Comparison of ENCODE assay signal across 17 mouse cellular contexts in genomic region chr7:109522084-109522483, GRCm38 (mm10). TPM values are rescaled to one million over a fixed set of nuclear protein-coding genes. Genes with fewer than 3 reads are reported as not detected.
DNase-seq lines count a peak whose midpoint lies in the region; ATAC-seq lines count a peak whose summit lies in the region.
"Had no signal": no experiment of that assay in that cellular context is flagged by ENCODE, and none has a peak within 500 bp of the region (broad histone marks: within the 10 kb centered on the region; RNA-seq: fewer than 3 reads in every experiment).

No protein-coding gene starts in this region.

- peak overlapping the region; percentile 30; the same call in 1 of the 2 replicates for H3K9ac ChIP-seq in heart, embryonic 13.5 days
- peak overlapping the region; percentile 32; the same call in 1 of the 2 replicates for H3K9ac ChIP-seq in midbrain, embryonic 14.5 days (replicated peaks; ENCODE audit: low read length)
- H3K9ac ChIP-seq in midbrain, embryonic 11.5 days (ENCODE audit: low read length) = no peak overlapping the region
- peak overlapping the region; percentile 98 for H3K9ac ChIP-seq in liver, embryonic 12.5 days
- no peak overlapping the region for H3K9ac ChIP-seq in neural tube, embryonic 15.5 days (replicated peaks)
- H3K9ac ChIP-seq: limb, embryonic 12.5 days had no signal

- H3K9me3 ChIP-seq in heart, embryonic 13.5 days = no peaks in the 10 kb centered on the region
- H3K9me3 ChIP-seq in midbrain, embryonic 14.5 days (ENCODE audit: control insufficient read depth, low read length) = no peaks in the 10 kb centered on the region
- H3K9me3 ChIP-seq in midbrain, embryonic 11.5 days (ENCODE audit: control insufficient read depth, low read length) = no peaks in the 10 kb centered on the region
- no peaks in the 10 kb centered on the region for H3K9me3 ChIP-seq in liver, embryonic 12.5 days (replicated peaks)
- no peaks in the 10 kb centered on the region for H3K9me3 ChIP-seq in neural tube, embryonic 15.5 days (replicated peaks)
- H3K9me3 ChIP-seq: limb, embryonic 12.5 days; midbrain, embryonic 10.5 days had no signal

- no peak for DNase-seq in heart, postnatal 4 days
- DNase-seq in midbrain, embryonic 14.5 days = no peak
- DNase-seq in midbrain, embryonic 11.5 days (ENCODE audit: low spot score, missing footprints) = no peak
- no peak for DNase-seq in thymus, adult 18-20 months
- no peak for DNase-seq in right cerebral cortex, postnatal 14 days
- DNase-seq: cerebellum, postnatal 10 days; gastrocnemius, postnatal 10 days; heart, adult 2 months; kidney, adult 11 months; kidney, postnatal 14 days; thymus, postnatal 4 days had no signal

- 75% methylated on average over 5 of the region's 5 CpGs for WGBS in heart, embryonic 13.5 days
- WGBS in midbrain, embryonic 14.5 days = 80% methylated on average over 5 of the region's 5 CpGs
- 80% methylated on average over 5 of the region's 5 CpGs for WGBS in midbrain, embryonic 11.5 days
- WGBS in liver, embryonic 12.5 days (ENCODE audit: insufficient replicate concordance) = 60% methylated on average over 5 of the region's 5 CpGs
- WGBS in neural tube, embryonic 15.5 days = 84% methylated on average over 5 of the region's 5 CpGs

- peaks cover 73% of the 10 kb centered on the region for H3K36me3 ChIP-seq in heart, embryonic 13.5 days
- peaks cover 60% of the 10 kb centered on the region for H3K36me3 ChIP-seq in midbrain, embryonic 14.5 days (ENCODE audit: control insufficient read depth, insufficient read depth, low read length)
- peaks cover 26% of the 10 kb centered on the region for H3K36me3 ChIP-seq in midbrain, embryonic 11.5 days (ENCODE audit: control insufficient read depth, insufficient read depth, low read length)
- peaks cover 75% of the 10 kb centered on the region for H3K36me3 ChIP-seq in liver, embryonic 12.5 days
- peaks cover 59% of the 10 kb centered on the region for H3K36me3 ChIP-seq in neural tube, embryonic 15.5 days

- no peak for ATAC-seq in heart, embryonic 13.5 days (ENCODE audit: extremely low read depth, insufficient number of reproducible peaks, low FRiP score, low TSS enrichment)
- ATAC-seq in midbrain, embryonic 14.5 days (ENCODE audit: low FRiP score, low TSS enrichment) = no peak
- ATAC-seq in midbrain, embryonic 11.5 days (ENCODE audit: low FRiP score) = no peak
- ATAC-seq in liver, embryonic 12.5 days = no peak
- ATAC-seq in neural tube, embryonic 15.5 days (ENCODE audit: low FRiP score) = no peak

- no peaks in the 10 kb centered on the region for H3K27me3 ChIP-seq in heart, embryonic 13.5 days (replicated peaks)
- H3K27me3 ChIP-seq in midbrain, embryonic 14.5 days (ENCODE audit: control insufficient read depth, insufficient read depth, low read length) = no peaks in the 10 kb centered on the region
- H3K27me3 ChIP-seq in midbrain, embryonic 11.5 days (ENCODE audit: control insufficient read depth, insufficient read depth, low read length) = no peaks in the 10 kb centered on the region
- no peaks in the 10 kb centered on the region for H3K27me3 ChIP-seq in liver, embryonic 12.5 days (replicated peaks)
- H3K27me3 ChIP-seq in neural tube, embryonic 15.5 days (replicated peaks) = no peaks in the 10 kb centered on the region
- H3K27me3 ChIP-seq: limb, embryonic 12.5 days had no signal

- H3K4me2 ChIP-seq in heart, embryonic 13.5 days = no peak overlapping the region
- H3K4me2 ChIP-seq in midbrain, embryonic 14.5 days (ENCODE audit: low read length) = no peak overlapping the region
- no peak overlapping the region for H3K4me2 ChIP-seq in midbrain, embryonic 11.5 days
- H3K4me2 ChIP-seq in liver, embryonic 12.5 days = peak overlapping the region; percentile 90
- no peak overlapping the region for H3K4me2 ChIP-seq in neural tube, embryonic 15.5 days

- H3K4me3 ChIP-seq in heart, embryonic 13.5 days = no peak overlapping the region
- H3K4me3 ChIP-seq in midbrain, embryonic 14.5 days (replicated peaks; ENCODE audit: low read depth, low read length) = no peak overlapping the region
- H3K4me3 ChIP-seq in midbrain, embryonic 11.5 days (ENCODE audit: low read depth, low read length) = no peak overlapping the region
- peak overlapping the region; percentile 98 for H3K4me3 ChIP-seq in liver, embryonic 12.5 days
- H3K4me3 ChIP-seq in neural tube, embryonic 15.5 days (replicated peaks) = no peak overlapping the region
- H3K4me3 ChIP-seq: heart, adult 2 months; left cerebral cortex, adult 2 months; limb, embryonic 12.5 days had no signal

- no peak overlapping the region for H3K27ac ChIP-seq in heart, embryonic 13.5 days (replicated peaks)
- no peak overlapping the region for H3K27ac ChIP-seq in midbrain, embryonic 14.5 days (replicated peaks; ENCODE audit: low read depth, low read length)
- H3K27ac ChIP-seq in midbrain, embryonic 11.5 days (ENCODE audit: low read depth, low read length) = no peak overlapping the region
- peak overlapping the region; percentile 97 for H3K27ac ChIP-seq in liver, embryonic 12.5 days
- no peak overlapping the region for H3K27ac ChIP-seq in neural tube, embryonic 15.5 days (replicated peaks)
- H3K27ac ChIP-seq: heart, adult 2 months; left cerebral cortex, adult 2 months; limb, embryonic 12.5 days; midbrain, embryonic 10.5 days had no signal

- H3K4me1 ChIP-seq in heart, embryonic 13.5 days = peaks cover 48% of the 10 kb centered on the region
- H3K4me1 ChIP-seq in midbrain, embryonic 14.5 days (ENCODE audit: control insufficient read depth, insufficient read depth, low read length) = peaks cover 17% of the 10 kb centered on the region
- peaks cover 19% of the 10 kb centered on the region for H3K4me1 ChIP-seq in midbrain, embryonic 11.5 days (ENCODE audit: control insufficient read depth, insufficient read depth, low read length)
- peaks cover 44% of the 10 kb centered on the region for H3K4me1 ChIP-seq in liver, embryonic 12.5 days
- peaks cover 32% of the 10 kb centered on the region for H3K4me1 ChIP-seq in neural tube, embryonic 15.5 days

RNA-seq across cellular contexts. Expression of gene Rpl27a, which starts 3.1 kb away (rescaled TPM):
- 82.1 and 89.2 TPM in 2 replicates for polyA plus RNA-seq in heart, embryonic 13.5 days (2015; fragmentation: Nextera tagmentation; extraction: Ambion mirVana)
- 100 to 1,000 TPM; 152 to 160 TPM for total RNA-seq in heart, postnatal 4 days (2021)
- 87.5 and 90.8 TPM in 2 replicates for polyA plus RNA-seq in midbrain, embryonic 14.5 days (2014; fragmentation: Nextera tagmentation; extraction: Ambion mirVana)
- 116 and 127 TPM in 2 replicates for polyA plus RNA-seq in midbrain, embryonic 11.5 days (2014; fragmentation: Nextera tagmentation; extraction: Ambion mirVana)
- polyA plus RNA-seq in liver, embryonic 12.5 days (2016; fragmentation: Nextera tagmentation; extraction: Ambion mirVana) = 122 and 125 TPM in 2 replicates
- 81.6 and 93.8 TPM in 2 replicates for polyA plus RNA-seq in neural tube, embryonic 15.5 days (2015; fragmentation: Nextera tagmentation; extraction: Ambion mirVana)

RNA-seq across cellular contexts. Expression of gene Trim66, which starts 14.2 kb away (rescaled TPM):
- not detected in 2 replicates for polyA plus RNA-seq in heart, embryonic 13.5 days (2015; fragmentation: Nextera tagmentation; extraction: Ambion mirVana)
- total RNA-seq in heart, postnatal 4 days (2021) = under 1 TPM; 0.05 to 0.11 TPM
- polyA plus RNA-seq in midbrain, embryonic 14.5 days (2014; fragmentation: Nextera tagmentation; extraction: Ambion mirVana) = 0.75 and 1.3 TPM in 2 replicates
- 0.29 and 0.40 TPM in 2 replicates for polyA plus RNA-seq in midbrain, embryonic 11.5 days (2014; fragmentation: Nextera tagmentation; extraction: Ambion mirVana)
- polyA plus RNA-seq in liver, embryonic 12.5 days (2016; fragmentation: Nextera tagmentation; extraction: Ambion mirVana) = 0.04 TPM in 1 of 2 replicates, not detected in the other
- polyA plus RNA-seq in neural tube, embryonic 15.5 days (2015; fragmentation: Nextera tagmentation; extraction: Ambion mirVana) = 0.47 and 0.73 TPM in 2 replicates

Comparison
In these comparisons a context has a peak if more than half of its experiments do, and no peak if none do; other contexts are left out.
1. H3K9ac ChIP-seq: peak in heart, embryonic 13.5 days (single experiment), midbrain, embryonic 14.5 days (single experiment) and liver, embryonic 12.5 days (single experiment); none in midbrain, embryonic 11.5 days (single experiment) and neural tube, embryonic 15.5 days (single experiment).